Mouse (Mus musculus): ENCODE data around the gene Rdx.
"Not testable (repeated sequence)": the region's sequence is repeated elsewhere in the genome, so short reads cannot be mapped to it uniquely, and the experiment has no call there.

Rdx gene

GRCm38 (mm10) chr9:52052221-52052620 is 5.2 kb downstream of the Rdx start:
- no peak for DNase-seq (ENCODE audit: extremely low spot score, low spot score)

DNA sequence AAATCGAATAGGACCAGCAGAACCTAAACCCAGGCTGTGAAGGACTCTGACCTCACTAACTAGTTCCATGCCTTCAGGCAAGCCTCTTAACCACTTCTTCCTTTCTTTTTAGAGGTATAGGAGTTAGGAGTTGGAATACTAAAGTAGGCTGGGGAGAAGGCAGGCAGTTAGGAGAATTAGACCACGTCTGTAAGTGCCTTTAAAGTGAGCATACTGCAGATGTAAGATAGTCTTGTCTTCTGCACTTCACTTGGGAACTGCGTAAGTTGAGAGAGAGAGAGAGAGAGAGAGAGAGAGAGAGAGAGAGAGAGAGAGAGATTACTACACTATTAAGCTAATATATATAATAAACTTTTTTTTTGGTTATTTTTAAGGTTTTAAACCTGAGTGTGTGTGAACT is 8.3 kb downstream of the Rdx start:
- no peak for DNase-seq (ENCODE audit: extremely low spot score, low spot score)

- DNase-seq (ENCODE audit: extremely low spot score, low spot score), result no peak
Measured at GRCm38 (mm10) chr9:52059788-52060187, 12.8 kb downstream of the Rdx start.

DNA sequence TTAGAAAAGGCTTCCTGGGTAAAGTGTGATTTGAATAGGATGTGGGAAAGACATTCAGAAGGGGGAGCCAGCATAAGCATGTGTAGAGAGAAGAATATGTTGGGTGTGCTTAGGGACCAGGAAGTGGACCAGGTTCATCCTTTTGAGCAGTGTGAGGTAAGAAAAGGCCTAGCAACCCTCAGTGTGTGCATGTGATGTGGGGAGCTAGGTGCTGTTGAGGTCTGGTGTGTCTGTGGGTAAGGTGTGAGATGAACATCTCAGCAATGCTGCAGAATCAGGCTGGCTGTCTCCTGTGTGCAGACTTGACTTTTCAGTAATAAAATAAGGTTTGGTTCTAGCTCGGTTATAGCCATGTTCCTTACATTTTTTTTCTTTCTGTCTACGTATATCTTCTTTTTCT is 23.1 kb downstream of the Rdx start:
- no peak for DNase-seq (ENCODE audit: extremely low spot score, low spot score)

GRCm38 (mm10) chr9:52071352-52071751 is 24.4 kb downstream of the Rdx start:
- DNase-seq (ENCODE audit: extremely low spot score, low spot score), result not testable (repeated sequence)

- no peak for DNase-seq (ENCODE audit: extremely low spot score, low spot score)
Measured at GRCm38 (mm10) chr9:52072202-52072601, 25.2 kb downstream of the Rdx start.

GRCm38 (mm10) chr9:52076089-52076488 is 29.1 kb downstream of the Rdx start:
- no peak for DNase-seq (ENCODE audit: extremely low spot score, low spot score)

- no peak for DNase-seq (ENCODE audit: extremely low spot score, low spot score)
Measured at GRCm38 (mm10) chr9:52077692-52078091, 30.7 kb downstream of the Rdx start.

GRCm38 (mm10) chr9:52081979-52082378 is 35.0 kb downstream of the Rdx start:
- DNase-seq (ENCODE audit: extremely low spot score, low spot score), result no peak

GRCm38 (mm10) chr9:52082414-52082813 is 35.4 kb downstream of the Rdx start:
- no peak for DNase-seq (ENCODE audit: extremely low spot score, low spot score)

- no peak for DNase-seq (ENCODE audit: extremely low spot score, low spot score)
Measured at GRCm38 (mm10) chr9:52091752-52092151, 44.8 kb downstream of the Rdx start.

GRCm38 (mm10) chr9:52092311-52092710 is 45.3 kb downstream of the Rdx start:
- no peak for DNase-seq (ENCODE audit: extremely low spot score, low spot score)

DNA sequence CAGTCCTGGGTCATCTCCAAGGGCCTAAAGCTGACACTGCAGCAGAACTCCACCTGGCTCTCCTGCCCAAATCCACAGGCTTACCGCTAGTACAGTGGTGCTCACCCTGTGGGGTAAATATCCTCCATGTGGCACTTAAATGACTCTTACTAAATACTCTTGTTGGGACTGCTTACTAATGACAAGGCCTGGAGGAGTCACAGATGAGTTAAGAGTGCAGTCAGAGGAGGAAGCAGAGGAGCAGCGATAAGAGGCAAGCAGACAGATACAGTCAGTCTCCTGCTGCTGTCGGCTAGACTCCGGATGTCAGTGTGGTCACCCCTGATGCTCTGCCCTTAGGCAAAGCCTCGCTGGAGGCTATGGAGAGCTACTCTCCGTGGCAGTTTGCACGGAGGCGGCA is 46.1 kb downstream of the Rdx start:
- no peak for DNase-seq (ENCODE audit: extremely low spot score, low spot score)

- DNase-seq (ENCODE audit: extremely low spot score, low spot score), result no peak
Measured at GRCm38 (mm10) chr9:52094016-52094415, 47.0 kb downstream of the Rdx start.

- DNase-seq (ENCODE audit: extremely low spot score, low spot score), result no peak
Measured at GRCm38 (mm10) chr9:52094471-52094980, 47.6 kb downstream of the Rdx start.

- DNase-seq (ENCODE audit: extremely low spot score, low spot score), result no peak
Measured at GRCm38 (mm10) chr9:52095666-52096065, 48.7 kb downstream of the Rdx start.

DNA sequence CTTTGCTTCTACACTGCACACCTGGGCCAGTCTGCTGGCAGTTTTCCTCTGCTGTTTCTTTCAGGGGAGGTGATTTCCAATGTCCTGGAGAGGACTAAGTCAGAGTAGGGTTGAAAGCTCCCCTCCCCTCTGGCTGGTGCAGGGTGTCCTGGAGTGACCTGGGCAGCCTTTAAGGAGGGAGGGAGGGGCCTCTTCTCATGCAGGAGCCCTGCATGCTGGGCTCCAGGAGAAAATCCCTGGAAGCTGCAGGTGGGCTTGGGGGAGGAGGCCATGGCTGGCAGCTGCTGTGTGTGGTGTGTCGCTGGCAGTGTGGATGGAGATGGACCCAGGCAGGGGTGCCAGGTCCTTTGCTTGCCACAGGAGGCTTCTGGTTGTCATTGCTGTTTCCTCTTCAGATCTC is 50.4 kb downstream of the Rdx start:
- DNase-seq (ENCODE audit: extremely low spot score, low spot score), result no peak

DNA sequence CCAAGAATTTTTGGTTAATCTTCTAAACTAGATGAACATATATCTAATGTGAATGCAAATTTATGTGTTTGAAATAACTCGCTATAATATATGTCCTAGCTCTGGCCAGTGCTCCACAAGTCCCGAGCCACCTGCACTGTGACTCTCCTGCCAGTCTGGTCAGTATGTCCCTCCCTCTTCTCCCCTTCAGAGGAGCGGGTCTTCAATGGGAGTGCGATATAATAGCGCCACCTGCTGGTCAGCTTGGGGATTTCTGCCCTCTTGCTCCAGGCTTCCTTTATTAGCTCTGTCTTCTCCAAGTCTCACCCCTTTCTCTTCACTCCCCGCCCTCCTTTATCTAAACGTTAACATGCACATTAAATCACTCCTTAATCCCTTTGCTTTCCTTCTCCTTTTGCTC is 51.6 kb downstream of the Rdx start:
- DNase-seq (ENCODE audit: extremely low spot score, low spot score), result peak; percentile 86

- DNase-seq (ENCODE audit: extremely low spot score, low spot score), result no peak
Measured at GRCm38 (mm10) chr9:52100426-52100825, 53.5 kb downstream of the Rdx start.

GRCm38 (mm10) chr9:52102060-52102844 is 55.3 kb downstream of the Rdx start:
- no peak for DNase-seq (ENCODE audit: extremely low spot score, low spot score)

DNA sequence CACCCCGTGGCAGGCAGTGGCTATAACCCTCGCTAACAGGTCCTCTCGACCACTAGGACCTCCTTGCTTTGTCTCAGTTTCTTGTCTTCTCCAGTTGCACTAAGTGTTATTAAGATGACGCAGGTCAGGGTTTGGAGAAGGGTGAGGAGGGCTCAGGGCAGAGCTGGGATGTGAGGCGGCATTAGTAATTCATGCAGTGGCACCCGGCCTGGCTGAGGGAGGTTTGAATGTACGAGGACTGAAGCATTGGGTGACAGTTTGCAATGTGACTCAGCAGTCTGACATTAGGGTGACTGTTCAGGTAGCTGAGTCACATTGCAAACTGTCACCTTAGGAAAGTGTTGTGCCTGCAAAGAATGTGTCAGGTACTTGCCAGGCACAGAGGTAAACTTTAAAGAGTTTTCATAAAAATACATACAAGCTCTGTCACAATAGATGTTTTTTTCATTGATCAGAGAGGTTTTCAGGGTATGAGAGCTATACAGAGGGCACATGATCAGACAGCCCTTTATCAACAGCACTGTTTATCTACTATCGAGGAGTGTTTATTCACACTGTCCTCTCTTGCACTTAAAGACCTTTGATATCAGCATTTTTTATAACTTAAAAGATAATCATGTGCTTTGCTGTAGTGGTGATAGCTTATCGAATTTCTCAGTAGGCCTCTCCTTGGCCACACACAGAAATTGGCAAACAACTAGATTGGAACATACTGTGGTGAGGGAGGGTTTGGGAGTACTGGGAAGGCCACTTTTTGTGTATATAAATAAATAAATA is 56.7 kb downstream of the Rdx start:
- DNase-seq (ENCODE audit: extremely low spot score, low spot score), result no peak

GRCm38 (mm10) chr9:52104225-52104615 is 57.2 kb downstream of the Rdx start:
- DNase-seq (ENCODE audit: extremely low spot score, low spot score), result no peak

- no peak for DNase-seq (ENCODE audit: extremely low spot score, low spot score)
Measured at GRCm38 (mm10) chr9:52105423-52105822, 58.5 kb downstream of the Rdx start.

Data from neural tube, embryonic 10.5 days (tissue).